Mouse (Mus musculus) erythroblast, embryonic 14.5 days (primary cell): ENCODE results near the gene Ralgds.

Experiments
- GATA1 ChIP-seq: IDR thresholded peaks from 2 replicates; pipeline ENCODE4 v1.6.1; 2012; ENCODE audit warnings: low read length, inconsistent platforms, mixed read lengths
- TAL1 ChIP-seq: IDR thresholded peaks from 3 replicates; pipeline ENCODE4 v1.6.1; 2012; ENCODE audit warnings: low read length, inconsistent platforms, mixed read lengths

DNA sequence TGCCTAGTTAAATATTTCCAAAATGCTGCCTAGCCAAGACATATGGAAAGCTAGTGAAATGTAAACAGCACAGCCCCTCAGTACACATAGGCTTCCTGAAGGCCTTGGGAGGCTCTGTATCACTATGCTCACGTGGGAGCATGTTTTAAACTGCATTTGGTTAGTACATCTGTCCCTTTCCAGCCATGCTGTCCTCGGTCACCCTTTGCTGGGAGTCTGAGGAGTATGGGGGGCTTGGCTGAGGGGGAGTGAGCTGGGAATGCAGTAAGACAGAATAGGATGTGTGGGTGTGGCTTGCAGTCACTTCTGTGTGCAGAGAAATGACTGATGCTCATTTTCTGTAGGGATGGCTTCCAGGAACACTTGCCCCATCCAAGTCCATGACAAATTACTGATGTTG lies 72.8 kb downstream of the Ralgds start:
- no peak for TF ChIP-seq GATA1
- no peak for TF ChIP-seq TAL1
